14 mouse cellular contexts compared by ENCODE assay signal in genomic region chr8:70879500-70879899, GRCm38 (mm10). TPM values are rescaled to one million over a fixed set of nuclear protein-coding genes. Genes with fewer than 3 reads are reported as not detected.
DNase-seq lines count a peak whose midpoint lies in the region; ATAC-seq lines count a peak whose summit lies in the region.
"Had no signal": no experiment of that assay in that cellular context is flagged by ENCODE, and none has a peak within 500 bp of the region (broad histone marks: within the 10 kb centered on the region; RNA-seq: fewer than 3 reads in every experiment).

No protein-coding gene starts in this region.

- H3K4me3 ChIP-seq in limb, embryonic 11.5 days (ENCODE audit: low read depth, low read length), result no peak overlapping the region
- no peak overlapping the region for H3K4me3 ChIP-seq in limb, embryonic 10.5 days
- no peak overlapping the region for H3K4me3 ChIP-seq in limb, embryonic 15.5 days
- H3K4me3 ChIP-seq: heart, embryonic 12.5 days; liver, embryonic 12.5 days; megakaryocyte, embryonic 14.5 days; myocyte had no signal

- no peaks in the 10 kb centered on the region for H3K36me3 ChIP-seq in limb, embryonic 11.5 days (ENCODE audit: control insufficient read depth, insufficient read depth, low read length)
- no peaks in the 10 kb centered on the region for H3K36me3 ChIP-seq in limb, embryonic 10.5 days
- H3K36me3 ChIP-seq in limb, embryonic 15.5 days, result no peaks in the 10 kb centered on the region
- H3K36me3 ChIP-seq: heart, embryonic 12.5 days; liver, embryonic 12.5 days had no signal

- H3K9ac ChIP-seq in limb, embryonic 11.5 days (ENCODE audit: low read length), result no peak overlapping the region
- H3K9ac ChIP-seq in limb, embryonic 15.5 days, result no peak overlapping the region
- H3K9ac ChIP-seq: liver, embryonic 12.5 days had no signal

- ATAC-seq in cerebellum, adult (ENCODE audit: insufficient number of reproducible peaks, low FRiP score, low TSS enrichment), result peak; percentile 39
- no peak for ATAC-seq in limb, embryonic 11.5 days (ENCODE audit: insufficient number of reproducible peaks, low FRiP score, low TSS enrichment, low read depth)
- ATAC-seq in limb, embryonic 15.5 days (ENCODE audit: insufficient number of reproducible peaks, low FRiP score, low TSS enrichment, low read depth), result no peak
- ATAC-seq: intestine, embryonic 16.5 days; liver, embryonic 12.5 days had no signal

- 64% methylated on average over 4 of the region's 4 CpGs for WGBS in limb, embryonic 11.5 days
- 61% methylated on average over 4 of the region's 4 CpGs for WGBS in limb, embryonic 10.5 days
- WGBS in limb, embryonic 15.5 days, result 47% methylated on average over 4 of the region's 4 CpGs

- H3K27ac ChIP-seq in limb, embryonic 11.5 days (replicated peaks; ENCODE audit: low read depth, low read length), result no peak overlapping the region
- no peak overlapping the region for H3K27ac ChIP-seq in limb, embryonic 10.5 days
- H3K27ac ChIP-seq in limb, embryonic 15.5 days, result peak overlapping the region; percentile 51; the same call in 1 of the 2 replicates
- H3K27ac ChIP-seq: liver, embryonic 12.5 days had no signal

- no peak overlapping the region for H3K4me2 ChIP-seq in limb, embryonic 11.5 days (ENCODE audit: low read depth, severe bottlenecking)
- H3K4me2 ChIP-seq in limb, embryonic 15.5 days, result no peak overlapping the region
- H3K4me2 ChIP-seq: heart, embryonic 12.5 days; liver, embryonic 12.5 days had no signal

- H3K9me3 ChIP-seq in limb, embryonic 11.5 days (ENCODE audit: control insufficient read depth, low read length), result no peaks in the 10 kb centered on the region
- H3K9me3 ChIP-seq in limb, embryonic 10.5 days (replicated peaks), result no peaks in the 10 kb centered on the region
- no peaks in the 10 kb centered on the region for H3K9me3 ChIP-seq in limb, embryonic 15.5 days
- H3K9me3 ChIP-seq: heart, embryonic 12.5 days; liver, embryonic 12.5 days; megakaryocyte, embryonic 14.5 days had no signal

- H3K27me3 ChIP-seq in limb, embryonic 11.5 days (ENCODE audit: control insufficient read depth, insufficient read depth, low read length), result no peaks in the 10 kb centered on the region
- no peaks in the 10 kb centered on the region for H3K27me3 ChIP-seq in limb, embryonic 10.5 days (ENCODE audit: low read depth, poor library complexity, severe bottlenecking)
- H3K27me3 ChIP-seq in limb, embryonic 15.5 days, result no peaks in the 10 kb centered on the region

- 0 out of 2 replicates have a peak, but pooled peaks cover 2% of the 10 kb centered on the region for H3K4me1 ChIP-seq in limb, embryonic 11.5 days (ENCODE audit: control insufficient read depth, insufficient read depth, low read length)
- peaks cover 16% of the 10 kb centered on the region for H3K4me1 ChIP-seq in limb, embryonic 10.5 days
- H3K4me1 ChIP-seq in limb, embryonic 15.5 days, result peaks cover 18% of the 10 kb centered on the region

- no peak for DNase-seq in cerebellum, adult 11 months
- peak; percentile 21 for DNase-seq in limb, embryonic 11.5 days (ENCODE audit: low spot score)
- no peak for DNase-seq in limb, embryonic 10.5 days (ENCODE audit: low spot score)
- peak; percentile 77 for DNase-seq in cerebellum, adult 9-10 months
- DNase-seq in kidney, adult 8-10 months, result no peak
- DNase-seq in retina, postnatal 1 day, result no peak
- DNase-seq: thymus, adult 2 months had no signal

RNA-seq across cellular contexts. Expression of gene Ccdc124, which starts 5.8 kb away (rescaled TPM):
- 154 and 161 TPM in 2 replicates for polyA plus RNA-seq in limb, embryonic 11.5 days (2014; fragmentation: Nextera tagmentation; extraction: Ambion mirVana)
- 174 and 187 TPM in 2 replicates for polyA plus RNA-seq in limb, embryonic 10.5 days (2016; fragmentation: Nextera tagmentation; extraction: Ambion mirVana)
- polyA plus RNA-seq in limb, embryonic 15.5 days (2015; fragmentation: Nextera tagmentation; extraction: Ambion mirVana), result 95.8 and 101 TPM in 2 replicates

RNA-seq across cellular contexts. Expression of gene Slc5a5, which starts 13.1 kb away (rescaled TPM):
- 0.09 and 0.34 TPM in 2 replicates for polyA plus RNA-seq in limb, embryonic 11.5 days (2014; fragmentation: Nextera tagmentation; extraction: Ambion mirVana)
- polyA plus RNA-seq in limb, embryonic 10.5 days (2016; fragmentation: Nextera tagmentation; extraction: Ambion mirVana), result 0.16 and 0.23 TPM in 2 replicates
- 0.44 and 0.70 TPM in 2 replicates for polyA plus RNA-seq in limb, embryonic 15.5 days (2015; fragmentation: Nextera tagmentation; extraction: Ambion mirVana)

RNA-seq across cellular contexts. Expression of gene Kcnn1, which starts 16.4 kb away (rescaled TPM):
- 3.8 and 3.9 TPM in 2 replicates for polyA plus RNA-seq in limb, embryonic 11.5 days (2014; fragmentation: Nextera tagmentation; extraction: Ambion mirVana)
- polyA plus RNA-seq in limb, embryonic 10.5 days (2016; fragmentation: Nextera tagmentation; extraction: Ambion mirVana), result 2.8 and 4.0 TPM in 2 replicates
- 2.3 and 3.1 TPM in 2 replicates for polyA plus RNA-seq in limb, embryonic 15.5 days (2015; fragmentation: Nextera tagmentation; extraction: Ambion mirVana)

RNA-seq across cellular contexts. Expression of gene Rpl18a, which starts 17.7 kb away (rescaled TPM):
- polyA plus RNA-seq in limb, embryonic 11.5 days (2014; fragmentation: Nextera tagmentation; extraction: Ambion mirVana), result 3,769 and 3,846 TPM in 2 replicates
- polyA plus RNA-seq in limb, embryonic 10.5 days (2016; fragmentation: Nextera tagmentation; extraction: Ambion mirVana), result 3,636 and 3,729 TPM in 2 replicates
- polyA plus RNA-seq in limb, embryonic 15.5 days (2015; fragmentation: Nextera tagmentation; extraction: Ambion mirVana), result 3,854 and 4,707 TPM in 2 replicates

RNA-seq across cellular contexts. Expression of gene Map1s, which starts 26.2 kb away (rescaled TPM):
- polyA plus RNA-seq in limb, embryonic 11.5 days (2014; fragmentation: Nextera tagmentation; extraction: Ambion mirVana), result 42.3 and 44.8 TPM in 2 replicates
- 67.8 and 71.4 TPM in 2 replicates for polyA plus RNA-seq in limb, embryonic 10.5 days (2016; fragmentation: Nextera tagmentation; extraction: Ambion mirVana)
- 43.3 and 49.4 TPM in 2 replicates for polyA plus RNA-seq in limb, embryonic 15.5 days (2015; fragmentation: Nextera tagmentation; extraction: Ambion mirVana)

Comparison
In these comparisons a context has a peak if more than half of its experiments do, and no peak if none do; other contexts are left out.
1. DNase-seq: peak in limb, embryonic 11.5 days (single experiment) and cerebellum, adult 9-10 months (single experiment); none in cerebellum, adult 11 months (single experiment), limb, embryonic 10.5 days (single experiment), kidney, adult 8-10 months (0 of 2) and retina, postnatal 1 day (single experiment).